Mouse (Mus musculus) liver, embryonic 12.5 days (tissue): ENCODE measurements around the gene Gorab. TPM values are rescaled to one million over a fixed set of nuclear protein-coding genes. Genes with fewer than 3 reads are reported as not detected.

Experiments used
- ATAC-seq: fragments of 200-750 bp; cut with Nextera tagmentation; 2 replicates; pipeline ENCODE4 v1.8.0; 2017; ENCODE audit warnings: moderate number of reproducible peaks, mild to moderate bottlenecking, moderate library complexity
- H3K27ac ChIP-seq: fragments of 300-500 bp; sonication (generic); 2 replicates; pipeline ENCODE4 v1.5.1; 2016; ENCODE audit warnings: mild to moderate bottlenecking
- H3K27me3 ChIP-seq: fragments of 300-500 bp; sonication (generic); replicated peaks from 2 replicates; pipeline ENCODE4 v1.6.1; 2016; ENCODE audit warnings: mild to moderate bottlenecking, moderate library complexity
- H3K36me3 ChIP-seq: fragments of 300-500 bp; sonication (generic); 2 replicates; pipeline ENCODE4 v1.6.1; 2016; ENCODE audit warnings: mild to moderate bottlenecking, moderate library complexity
- H3K4me1 ChIP-seq: fragments of 300-500 bp; sonication (generic); 2 replicates; pipeline ENCODE4 v1.6.1; 2016
- H3K4me2 ChIP-seq: fragments of 300-500 bp; sonication (generic); 2 replicates; pipeline ENCODE4 v1.6.1; 2016; ENCODE audit warnings: mild to moderate bottlenecking, moderate library complexity
- H3K4me3 ChIP-seq: fragments of 300-500 bp; sonication (generic); 2 replicates; pipeline ENCODE4 v1.5.1; 2016; ENCODE audit warnings: mild to moderate bottlenecking, moderate library complexity
- H3K9ac ChIP-seq: fragments of 300-500 bp; sonication (generic); 2 replicates; pipeline ENCODE4 v1.6.1; 2016; ENCODE audit warnings: mild to moderate bottlenecking, moderate library complexity
- H3K9me3 ChIP-seq: fragments of 300-500 bp; sonication (generic); replicated peaks from 2 replicates; pipeline ENCODE4 v1.6.1; 2016; ENCODE audit warnings: mild to moderate bottlenecking, moderate library complexity
- WGBS: fragments of 180-500 bp; shearing (Covaris S2); methylation state at CpG from one replicate; pipeline ENCODE4 v1.1.7; 2016; ENCODE audit not compliant: insufficient replicate concordance; 5-methylcytosine and 5-hydroxymethylcytosine counted together
- polyA plus RNA-seq: library from polyadenylated mRNA; unstranded; fragments of >200 nt; fragmentation: Nextera tagmentation; extraction: Ambion mirVana; gene quantifications from 2 replicates; pipeline ENCODE4 v1.2.1, GENCODE M21; 2016

Gorab gene
- polyA plus RNA-seq, 1 experiment from 2014 or later: 6.0 TPM

DNA sequence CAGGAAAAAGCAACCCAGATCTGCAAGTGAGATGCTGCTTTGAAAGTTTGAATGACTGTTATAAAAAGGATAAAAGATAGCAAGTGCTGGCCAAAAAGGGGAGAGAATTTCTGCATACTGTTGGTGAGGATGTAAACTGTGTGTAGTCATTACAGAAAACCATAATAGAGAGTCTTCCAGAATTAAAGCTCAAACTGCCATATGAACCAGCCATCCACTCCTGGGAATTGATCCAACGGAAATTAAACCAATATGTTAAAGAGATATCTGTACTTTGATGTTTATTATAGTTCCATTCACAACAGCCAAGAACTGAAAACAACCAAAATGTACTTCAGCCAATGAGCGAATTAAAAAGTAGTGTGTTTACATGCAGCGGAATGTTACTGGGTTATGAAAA, 52.5 kb downstream of the Gorab start:
- Histone ChIP-seq H3K4me2 (no peak overlapping the region), H3K4me1 (no peaks in the 10 kb centered on the region), H3K4me3 (no peak overlapping the region), H3K27me3 (no peaks in the 10 kb centered on the region), H3K27ac (no peak overlapping the region), H3K36me3 (no peaks in the 10 kb centered on the region), H3K9me3 (no peaks in the 10 kb centered on the region), H3K9ac (no peak overlapping the region)
- 65% methylated on average over 3 of the region's 3 CpGs for WGBS
- ATAC-seq: no peak

DNA sequence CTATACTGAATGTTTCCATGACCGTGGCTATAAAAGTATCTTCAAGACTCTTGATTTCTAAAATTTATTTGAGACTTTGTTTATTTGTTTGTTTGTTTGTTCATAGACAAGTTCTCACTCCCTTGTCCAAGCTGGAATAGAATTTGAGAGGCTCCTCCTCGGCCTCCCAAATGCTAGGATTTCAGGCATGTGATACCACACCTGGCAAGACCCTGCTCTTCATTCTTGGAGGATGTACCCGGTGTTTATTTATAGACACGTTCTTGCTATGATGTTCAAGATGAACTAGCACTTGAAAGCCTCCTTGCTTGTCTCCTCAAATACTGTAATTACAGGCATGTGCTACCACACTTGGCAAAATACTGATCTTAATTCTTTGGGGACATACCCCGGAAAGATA, 57.9 kb downstream of the Gorab start:
- Histone ChIP-seq H3K27ac (no peak overlapping the region), H3K36me3 (no peaks in the 10 kb centered on the region), H3K4me2 (no peak overlapping the region), H3K4me3 (no peak overlapping the region), H3K9me3 (no peaks in the 10 kb centered on the region), H3K4me1 (no peaks in the 10 kb centered on the region), H3K27me3 (no peaks in the 10 kb centered on the region), H3K9ac (no peak overlapping the region)
- 68% methylated on average over 5 of the region's 5 CpGs for WGBS
- no peak for ATAC-seq

GRCm38 (mm10) chr1:163344931-163345330, 58.5 kb downstream of the Gorab start:
- Histone ChIP-seq H3K4me3 (no peak overlapping the region), H3K27me3 (no peaks in the 10 kb centered on the region), H3K4me1 (no peaks in the 10 kb centered on the region), H3K36me3 (no peaks in the 10 kb centered on the region), H3K9ac (no peak overlapping the region), H3K9me3 (no peaks in the 10 kb centered on the region), H3K27ac (no peak overlapping the region), H3K4me2 (no peak overlapping the region)
- WGBS: 17% methylated on average over 1 of the region's 1 CpGs
- no peak for ATAC-seq

DNA sequence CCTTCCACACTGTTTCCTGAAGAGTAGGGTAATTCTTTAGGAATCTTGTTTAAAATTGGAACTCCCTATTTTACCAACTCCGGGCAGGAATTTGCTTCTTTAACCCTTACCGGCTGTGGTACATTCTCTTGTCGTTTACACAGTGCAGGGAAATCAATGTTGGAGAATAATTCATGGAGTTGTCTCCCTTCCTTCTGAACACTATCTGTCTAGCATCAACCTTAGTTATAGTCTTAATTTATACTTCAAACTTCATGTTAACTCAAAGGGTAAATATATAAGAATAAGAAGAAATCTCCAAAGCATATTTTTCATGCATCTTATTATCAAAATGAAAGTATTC, 64.3 kb downstream of the Gorab start:
- H3K36me3 ChIP-seq: no peaks in the 10 kb centered on the region

DNA sequence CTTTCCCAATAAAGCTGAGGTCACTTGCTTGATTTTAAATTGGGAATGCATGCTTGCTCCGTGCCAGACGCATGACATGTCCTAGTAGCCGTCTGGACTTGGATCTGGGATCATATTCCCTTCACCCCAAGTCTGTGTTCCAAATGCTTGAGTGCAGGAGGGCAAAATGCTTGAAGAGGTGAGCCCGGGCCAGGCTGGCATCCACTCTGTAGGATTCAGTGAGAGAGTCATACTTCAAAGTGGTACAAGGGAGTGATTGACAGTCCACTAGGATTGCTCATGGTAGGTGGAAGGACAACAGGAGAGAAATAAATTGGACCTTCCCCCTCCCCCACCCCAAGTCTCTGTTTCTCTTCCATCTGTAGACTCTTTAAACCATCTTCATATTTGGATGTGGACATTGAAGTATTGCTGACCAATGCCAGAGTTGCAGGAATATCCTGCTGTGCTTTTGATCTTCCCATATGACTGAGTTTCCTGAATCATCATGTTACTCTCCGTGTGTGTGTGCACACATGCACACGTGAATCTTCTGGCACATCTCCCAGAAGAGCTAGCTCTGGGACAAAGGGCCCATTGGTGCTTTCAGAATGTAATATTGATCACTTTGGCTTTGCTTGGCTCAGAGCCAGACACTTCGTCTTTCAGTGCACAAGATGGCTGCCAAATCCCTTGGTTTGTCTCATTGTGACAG, 64.8 kb downstream of the Gorab start:
- H3K9me3 ChIP-seq: no peaks in the 10 kb centered on the region
- H3K36me3 ChIP-seq: no peaks in the 10 kb centered on the region
- no peaks in the 10 kb centered on the region for H3K4me1 ChIP-seq
- no peak overlapping the region for H3K4me2 ChIP-seq
- 54% methylated on average over 7 of the region's 7 CpGs for WGBS
- H3K9ac ChIP-seq: no peak overlapping the region
- no peak overlapping the region for H3K4me3 ChIP-seq
- ATAC-seq: no peak
- H3K27ac ChIP-seq: no peak overlapping the region
- no peaks in the 10 kb centered on the region for H3K27me3 ChIP-seq

More for the DNA sequence above, 64.3 kb downstream of the Gorab start:
- Histone ChIP-seq H3K4me1 (no peaks in the 10 kb centered on the region), H3K4me3 (no peak overlapping the region), H3K4me2 (no peak overlapping the region), H3K27me3 (no peaks in the 10 kb centered on the region), H3K9ac (no peak overlapping the region), H3K9me3 (no peaks in the 10 kb centered on the region), H3K27ac (no peak overlapping the region)
- WGBS: 63% methylated on average over 3 of the region's 3 CpGs
- ATAC-seq: no peak

DNA sequence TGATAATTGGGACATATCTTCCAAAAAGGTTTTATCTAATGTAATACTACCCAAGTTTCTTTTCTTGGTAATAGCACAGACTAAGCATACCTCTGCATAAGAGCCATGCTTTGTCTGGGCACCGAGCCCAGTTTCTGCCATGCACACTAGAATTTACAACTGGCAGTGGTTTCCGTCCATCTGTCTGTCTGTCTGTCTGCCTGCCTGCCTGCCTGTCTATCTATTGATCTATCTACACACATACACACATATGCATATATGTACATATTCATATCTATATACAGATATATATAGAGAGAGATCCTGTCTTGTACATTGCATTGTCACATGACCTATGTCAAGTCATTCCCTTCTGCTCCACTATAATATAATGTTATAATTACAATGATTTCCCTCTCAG, 65.6 kb downstream of the Gorab start:
- Histone ChIP-seq H3K4me2 (no peak overlapping the region), H3K36me3 (no peaks in the 10 kb centered on the region), H3K27me3 (no peaks in the 10 kb centered on the region), H3K9me3 (no peaks in the 10 kb centered on the region), H3K4me3 (no peak overlapping the region), H3K9ac (no peak overlapping the region), H3K27ac (no peak overlapping the region), H3K4me1 (no peaks in the 10 kb centered on the region)
- WGBS: 74% methylated on average over 2 of the region's 2 CpGs
- ATAC-seq: no peak

Other genes with a start within 250 kb of the Gorab start
- gene Prrx1, start 90.0 kb downstream of the Gorab start, polyA plus RNA-seq: 0.62 and 1.2 TPM in 2 replicates